ENCODE assay signal across 8 mouse cellular contexts in the genomic region with DNA sequence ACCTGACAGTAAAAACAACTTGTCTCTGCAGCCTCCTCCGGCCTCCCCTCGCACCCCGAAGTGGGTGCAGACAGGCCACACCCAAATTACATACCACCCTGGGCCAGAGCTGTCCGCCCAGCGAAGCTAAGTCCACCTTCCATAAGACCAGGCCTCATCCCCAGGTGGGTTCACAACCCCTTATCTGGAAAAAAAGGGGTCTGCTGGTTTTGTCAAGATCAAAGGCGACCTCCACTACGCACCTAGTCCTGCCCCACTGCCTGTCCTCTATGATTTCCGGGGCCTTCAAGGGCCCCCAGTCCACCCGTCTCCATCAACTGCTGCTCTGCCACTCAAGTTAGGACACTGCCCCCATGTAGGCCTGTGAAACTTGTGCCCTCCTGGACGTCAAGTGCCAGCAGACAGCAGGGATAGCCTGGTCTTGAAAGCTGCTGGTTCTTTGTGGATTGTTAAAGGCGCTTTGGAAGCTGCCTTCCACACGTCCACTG. TPM values are rescaled to one million over a fixed set of nuclear protein-coding genes. Genes with fewer than 3 reads are reported as not detected.
DNase-seq lines count a peak whose midpoint lies in the region; ATAC-seq and TF ChIP-seq lines count a peak whose summit lies in the region.

No protein-coding gene starts in this region.

- TF ChIP-seq POLR2A in bone marrow macrophage, adult 2 months (IDR thresholded peaks at IDR 0.05; ENCODE audit: borderline replicate concordance, low read depth, low read length): no peak

- no peak for ATAC-seq in kidney, postnatal 0 days (replicated peaks; ENCODE audit: low FRiP score, low read depth)
- no peak for ATAC-seq in hindbrain, embryonic 11.5 days (ENCODE audit: low FRiP score)
- ATAC-seq in megakaryocyte progenitor cell, adult 5-6 weeks (replicated peaks; ENCODE audit: poor library complexity): peak; percentile 12

- no peaks in the 10 kb centered on the region for H3K27me3 ChIP-seq in kidney, postnatal 0 days (ENCODE audit: insufficient read depth, low read length)
- H3K27me3 ChIP-seq in hindbrain, embryonic 11.5 days (ENCODE audit: control insufficient read depth, insufficient read depth, low read length): no peaks in the 10 kb centered on the region

- intact Hi-C loops in left cerebral cortex, postnatal 14 days (cut with DNase I): no loop called here

- no peaks in the 10 kb centered on the region for H3K36me3 ChIP-seq in kidney, postnatal 0 days (ENCODE audit: insufficient read depth, low read length)
- no peaks in the 10 kb centered on the region for H3K36me3 ChIP-seq in hindbrain, embryonic 11.5 days (ENCODE audit: control insufficient read depth, insufficient read depth, low read length)

- peak overlapping the region; percentile 76 for H3K9ac ChIP-seq in kidney, postnatal 0 days (ENCODE audit: low read depth, low read length)
- H3K9ac ChIP-seq in hindbrain, embryonic 11.5 days (ENCODE audit: low read depth, low read length): no peak overlapping the region; the same call in 1 of the 2 replicates

- peaks cover 57% of the 10 kb centered on the region for H3K4me1 ChIP-seq in kidney, postnatal 0 days (replicated peaks; ENCODE audit: insufficient read depth, low read length)
- peaks cover 12% of the 10 kb centered on the region for H3K4me1 ChIP-seq in bone marrow macrophage, adult 2 months (ENCODE audit: control insufficient read depth, insufficient read depth, low read length)
- H3K4me1 ChIP-seq in hindbrain, embryonic 11.5 days (replicated peaks; ENCODE audit: control insufficient read depth, insufficient read depth, low read length): peaks cover 37% of the 10 kb centered on the region

- H3K27ac ChIP-seq in kidney, postnatal 0 days: peak overlapping the region; percentile 98
- H3K27ac ChIP-seq in bone marrow macrophage, adult 2 months (ENCODE audit: insufficient read depth, low read depth, low read length): peak overlapping the region; percentile 99
- peak overlapping the region; percentile 96; the same call in 1 of the 2 replicates for H3K27ac ChIP-seq in hindbrain, embryonic 11.5 days (ENCODE audit: low read depth, low read length)

- 43% methylated on average over 12 of the region's 12 CpGs for WGBS in kidney, postnatal 0 days
- 76% methylated on average over 12 of the region's 12 CpGs for WGBS in hindbrain, embryonic 11.5 days

- H3K9me3 ChIP-seq in kidney, postnatal 0 days (replicated peaks; ENCODE audit: low read length): no peaks in the 10 kb centered on the region
- no peaks in the 10 kb centered on the region for H3K9me3 ChIP-seq in hindbrain, embryonic 11.5 days (ENCODE audit: control insufficient read depth, low read length)

- peak overlapping the region; percentile 65 for H3K4me3 ChIP-seq in kidney, postnatal 0 days (replicated peaks; ENCODE audit: low read depth, low read length)
- H3K4me3 ChIP-seq in bone marrow macrophage, adult 2 months (ENCODE audit: insufficient read depth, low read length): peak overlapping the region; percentile 78
- no peak overlapping the region for H3K4me3 ChIP-seq in hindbrain, embryonic 11.5 days (ENCODE audit: low read depth, low read length)

- no peak for TF ChIP-seq CTCF in kidney, postnatal 0 days (IDR thresholded peaks at IDR 0.05; ENCODE audit: low read depth)
- TF ChIP-seq CTCF in bone marrow macrophage, adult 2 months (IDR thresholded peaks at IDR 0.05; ENCODE audit: low read depth, low read length): no peak

- DNase-seq in kidney, postnatal 0 days (ENCODE audit: low spot score): no peak
- no peak for DNase-seq in kidney, postnatal 4 days
- no peak for DNase-seq in hindbrain, embryonic 11.5 days (ENCODE audit: low spot score)
- peak; percentile 37 for DNase-seq in yolk sac, embryonic 10.5 days (ENCODE audit: low spot score)
- no peak for DNase-seq in left cerebral cortex, postnatal 14 days (ENCODE audit: low spot score in 2 of 2)
- no peak for DNase-seq in adrenal gland, adult 18-20 months (ENCODE audit: low spot score in 2 of 2)

- H3K4me2 ChIP-seq in kidney, postnatal 0 days (ENCODE audit: low read length): peak overlapping the region; percentile 66
- H3K4me2 ChIP-seq in hindbrain, embryonic 11.5 days (replicated peaks; ENCODE audit: low read depth, low read length): peak overlapping the region; percentile 62

RNA-seq across cellular contexts. Expression of gene Frmd8, which starts 30.2 kb away (rescaled TPM):
- 31.6 and 35.9 TPM in 2 replicates for polyA plus RNA-seq in kidney, postnatal 0 days (2015; fragmentation: Nextera tagmentation; extraction: Ambion mirVana)
- polyA plus RNA-seq in bone marrow macrophage, adult 2 months (2012; ENCODE audit: insufficient read depth, insufficient read length, missing spikeins): 24.6 and 25.2 TPM in 2 replicates
- polyA plus RNA-seq in hindbrain, embryonic 11.5 days (2014; fragmentation: Nextera tagmentation; extraction: Ambion mirVana): 14.9 and 15.8 TPM in 2 replicates
- 15.7 and 16.3 TPM in 2 replicates for total RNA-seq in megakaryocyte progenitor cell, adult 5-6 weeks (2015)
- total RNA-seq in megakaryocyte progenitor cell, adult 5-6 weeks (2017): 16.2 and 17.7 TPM in 2 replicates
- total RNA-seq in left cerebral cortex, postnatal 14 days (2021): 10 to 100 TPM; 11.1 to 12.1 TPM
- total RNA-seq in adrenal gland, adult 18-20 months (2021): 10 to 100 TPM; 21.1 to 42.8 TPM

RNA-seq across cellular contexts. Expression of gene Slc25a45, which starts 32.7 kb away (rescaled TPM):
- 19.9 and 24.5 TPM in 2 replicates for polyA plus RNA-seq in kidney, postnatal 0 days (2015; fragmentation: Nextera tagmentation; extraction: Ambion mirVana)
- polyA plus RNA-seq in bone marrow macrophage, adult 2 months (2012; ENCODE audit: insufficient read depth, insufficient read length, missing spikeins): 74.2 and 78.0 TPM in 2 replicates
- 1.0 and 1.1 TPM in 2 replicates for polyA plus RNA-seq in hindbrain, embryonic 11.5 days (2014; fragmentation: Nextera tagmentation; extraction: Ambion mirVana)
- total RNA-seq in megakaryocyte progenitor cell, adult 5-6 weeks (2015): 28.7 and 30.5 TPM in 2 replicates
- 30.2 and 39.5 TPM in 2 replicates for total RNA-seq in megakaryocyte progenitor cell, adult 5-6 weeks (2017)
- total RNA-seq in left cerebral cortex, postnatal 14 days (2021): 1 to 10 TPM; 2.8 to 3.0 TPM
- 10 to 100 TPM in 1 of 2 experiments, 1 to 10 TPM in 1; 4.9 to 19.0 TPM for total RNA-seq in adrenal gland, adult 18-20 months (2021)

RNA-seq across cellular contexts. Expression of gene Tigd3, which starts 49.1 kb away (rescaled TPM):
- polyA plus RNA-seq in kidney, postnatal 0 days (2015; fragmentation: Nextera tagmentation; extraction: Ambion mirVana): 2.9 and 3.6 TPM in 2 replicates
- polyA plus RNA-seq in bone marrow macrophage, adult 2 months (2012; ENCODE audit: insufficient read depth, insufficient read length, missing spikeins): 0.61 and 0.70 TPM in 2 replicates
- polyA plus RNA-seq in hindbrain, embryonic 11.5 days (2014; fragmentation: Nextera tagmentation; extraction: Ambion mirVana): 7.0 and 7.5 TPM in 2 replicates
- 0.32 and 0.81 TPM in 2 replicates for total RNA-seq in megakaryocyte progenitor cell, adult 5-6 weeks (2015)
- total RNA-seq in megakaryocyte progenitor cell, adult 5-6 weeks (2017): 1.5 and 2.8 TPM in 2 replicates
- total RNA-seq in left cerebral cortex, postnatal 14 days (2021): 1 to 10 TPM; 5.6 to 5.9 TPM
- total RNA-seq in adrenal gland, adult 18-20 months (2021): 1 to 10 TPM in 1 of 2 experiments, under 1 TPM in 1; 0.90 to 1.1 TPM
